Mouse (Mus musculus) erythroblast, embryonic 14.5 days (primary cell): ENCODE measurements around the gene Asic5.

Experiments
- GATA1 ChIP-seq: IDR thresholded peaks from 2 replicates; pipeline ENCODE4 v1.6.1; 2012; ENCODE audit warnings: low read length, inconsistent platforms, mixed read lengths
- TAL1 ChIP-seq: IDR thresholded peaks from 3 replicates; pipeline ENCODE4 v1.6.1; 2012; ENCODE audit warnings: low read length, inconsistent platforms, mixed read lengths

DNA sequence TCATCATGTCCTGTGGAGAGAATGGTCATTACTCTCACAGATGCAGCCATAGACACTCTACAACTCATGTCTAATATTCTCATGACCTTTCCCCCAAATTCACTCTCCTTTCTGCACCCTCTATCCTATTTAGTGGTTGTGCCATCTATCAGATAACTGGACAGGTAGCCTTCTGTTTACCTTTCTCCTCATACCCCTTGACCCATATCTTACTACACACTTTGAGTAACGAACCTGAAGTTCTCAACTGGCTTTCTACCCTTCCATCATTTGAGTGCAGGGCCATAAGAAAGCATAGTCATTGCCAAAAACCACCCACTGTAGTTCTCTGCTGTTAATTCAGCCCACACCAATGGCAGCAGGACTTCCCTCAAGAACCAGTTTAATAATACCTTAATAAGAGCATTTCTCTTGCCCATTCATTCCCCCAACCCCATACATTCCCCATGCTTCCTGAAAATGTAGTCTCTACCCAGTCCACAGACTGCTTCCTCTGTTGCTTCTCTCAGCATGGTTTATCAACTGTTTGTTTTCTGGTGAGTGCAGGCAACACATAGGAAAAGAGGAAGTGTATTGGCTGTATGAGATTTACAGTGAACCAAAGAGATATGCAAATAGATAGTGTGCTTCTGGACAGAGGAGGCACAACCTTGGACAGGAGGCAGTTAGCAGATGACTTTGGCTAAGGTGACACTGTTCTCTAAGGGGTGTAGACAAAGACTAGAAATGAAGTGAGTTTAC is 48.1 kb downstream of the Asic5 start:
- TF ChIP-seq GATA1 = no peak
- no peak for TF ChIP-seq TAL1
